ENCODE assay signal across 9 mouse cellular contexts in genomic region chr7:130129359-130129960, GRCm38 (mm10).
A peak's percentile ranks its signal among the peaks of the same experiment; 100 is the strongest.
DNase-seq lines count a peak whose midpoint lies in the region; ATAC-seq and TF ChIP-seq lines count a peak whose summit lies in the region.
"Had no signal": no experiment of that assay in that cellular context is flagged by ENCODE, and none has a peak within 500 bp of the region (broad histone marks: within the 10 kb centered on the region; RNA-seq: fewer than 3 reads in every experiment).

No protein-coding gene starts in this region.

- peaks cover 4% of the 10 kb centered on the region; the same call in 1 of the 2 replicates for H3K4me1 ChIP-seq in kidney, embryonic 14.5 days (ENCODE audit: control insufficient read depth, insufficient read depth, low read length)
- H3K4me1 ChIP-seq in kidney, adult 2 months (ENCODE audit: control insufficient read depth, insufficient read depth, low read length), result peaks cover 2% of the 10 kb centered on the region; the same call in 1 of the 2 replicates
- H3K4me1 ChIP-seq in intestine, embryonic 15.5 days (replicated peaks), result peaks cover 10% of the 10 kb centered on the region
- H3K4me1 ChIP-seq in neural tube, embryonic 13.5 days (replicated peaks), result peaks cover 20% of the 10 kb centered on the region

- no peaks in the 10 kb centered on the region for H3K9me3 ChIP-seq in kidney, embryonic 14.5 days (ENCODE audit: control insufficient read depth, low read length)
- H3K9me3 ChIP-seq in intestine, embryonic 15.5 days, result no peaks in the 10 kb centered on the region
- H3K9me3 ChIP-seq in neural tube, embryonic 13.5 days, result no peaks in the 10 kb centered on the region

- TF ChIP-seq POLR2A in kidney, adult 2 months (IDR thresholded peaks at IDR 0.05; ENCODE audit: low read depth, low read length), result no peak

- no peak for ATAC-seq in kidney, embryonic 14.5 days (ENCODE audit: low FRiP score, low TSS enrichment)
- no peak for ATAC-seq in intestine, embryonic 15.5 days
- no peak for ATAC-seq in neural tube, embryonic 13.5 days (ENCODE audit: low read depth)

- no peak overlapping the region; the same call in 1 of the 2 replicates for H3K27ac ChIP-seq in kidney, embryonic 14.5 days (ENCODE audit: low read depth, low read length)
- no peak overlapping the region for H3K27ac ChIP-seq in kidney, adult 2 months (ENCODE audit: insufficient read depth, low read depth, low read length)
- peak overlapping the region; percentile 64 for H3K27ac ChIP-seq in intestine, embryonic 15.5 days
- peak overlapping the region; percentile 61; the same call in 1 of the 2 replicates for H3K27ac ChIP-seq in neural tube, embryonic 13.5 days (replicated peaks)

- TF ChIP-seq CTCF in kidney, adult 2 months (conservative IDR thresholded peaks at IDR 0.05; ENCODE audit: insufficient read depth, insufficient read length, low read depth, low read length), result no peak

- no peak overlapping the region for H3K9ac ChIP-seq in kidney, embryonic 14.5 days (ENCODE audit: low read depth, low read length)
- H3K9ac ChIP-seq in intestine, embryonic 15.5 days, result no peak overlapping the region
- peak overlapping the region; percentile 18; the same call in 1 of the 2 replicates for H3K9ac ChIP-seq in neural tube, embryonic 13.5 days

- H3K4me3 ChIP-seq in kidney, embryonic 14.5 days (ENCODE audit: low read length), result no peak overlapping the region
- no peak overlapping the region for H3K4me3 ChIP-seq in kidney, adult 2 months (ENCODE audit: insufficient read depth, low read depth, low read length)
- H3K4me3 ChIP-seq in intestine, embryonic 15.5 days (replicated peaks), result no peak overlapping the region
- no peak overlapping the region for H3K4me3 ChIP-seq in neural tube, embryonic 13.5 days

- peak overlapping the region; percentile 9; the same call in 1 of the 2 replicates for H3K4me2 ChIP-seq in kidney, embryonic 14.5 days (replicated peaks; ENCODE audit: low read depth, low read length)
- peak overlapping the region; percentile 40 for H3K4me2 ChIP-seq in intestine, embryonic 15.5 days (replicated peaks)
- H3K4me2 ChIP-seq in neural tube, embryonic 13.5 days, result peak overlapping the region; percentile 38

- 17% methylated on average over 16 of the region's 16 CpGs for WGBS in kidney, embryonic 14.5 days
- 48% methylated on average over 16 of the region's 16 CpGs for WGBS in kidney, adult 2 months
- 27% methylated on average over 16 of the region's 16 CpGs for WGBS in intestine, embryonic 15.5 days
- WGBS in neural tube, embryonic 13.5 days, result 17% methylated on average over 16 of the region's 16 CpGs

- H3K36me3 ChIP-seq in kidney, embryonic 14.5 days (ENCODE audit: control insufficient read depth, insufficient read depth, low read length), result no peaks in the 10 kb centered on the region
- no peaks in the 10 kb centered on the region for H3K36me3 ChIP-seq in kidney, adult 2 months (ENCODE audit: control insufficient read depth, insufficient read depth, low read length)
- H3K36me3 ChIP-seq in intestine, embryonic 15.5 days, result no peaks in the 10 kb centered on the region
- H3K36me3 ChIP-seq in neural tube, embryonic 13.5 days, result no peaks in the 10 kb centered on the region

- H3K27me3 ChIP-seq in kidney, embryonic 14.5 days (ENCODE audit: control insufficient read depth, insufficient read depth, low read length), result no peaks in the 10 kb centered on the region
- H3K27me3 ChIP-seq in kidney, adult 2 months (replicated peaks; ENCODE audit: control insufficient read depth, insufficient read depth, low read length), result no peaks in the 10 kb centered on the region
- H3K27me3 ChIP-seq in intestine, embryonic 15.5 days (replicated peaks), result no peaks in the 10 kb centered on the region
- H3K27me3 ChIP-seq in neural tube, embryonic 13.5 days, result no peaks in the 10 kb centered on the region

- no peak for DNase-seq in kidney, adult 2 months
- peak; percentile 24 for DNase-seq in embryo, embryonic 10.5 days (ENCODE audit: low spot score)
- DNase-seq in right cerebral cortex, postnatal 14 days, result no peak
- DNase-seq in kidney, adult 18-20 months, result no peak
- no peak for DNase-seq in adipocyte (ENCODE audit: low spot score)
- DNase-seq: heart, postnatal 4 days had no signal

Comparison
In these comparisons a context has a peak if more than half of its experiments do, and no peak if none do; other contexts are left out.
1. H3K27ac ChIP-seq: peak in intestine, embryonic 15.5 days (single experiment) and neural tube, embryonic 13.5 days (single experiment); none in kidney, embryonic 14.5 days (single experiment) and kidney, adult 2 months (single experiment).
2. Peak in every context shown above with its lines, with median percentiles within 50 percentile points of each other: H3K4me2 ChIP-seq.